Mouse (Mus musculus) CH12F3 (cell line): ENCODE data around the gene Klf9.
"Not testable (repeated sequence)": the region's sequence is repeated elsewhere in the genome, so short reads cannot be mapped to it uniquely, and the experiment has no call there.

Source experiments
- in situ Hi-C: fragments of 300-500 bp; cut with MboI; formaldehyde crosslinking; loops from 2 replicates; pipeline ENCODE4 v1.14.3; 2020; ENCODE audit warnings: low sequenced_read_pairs

Klf9 gene

DNA sequence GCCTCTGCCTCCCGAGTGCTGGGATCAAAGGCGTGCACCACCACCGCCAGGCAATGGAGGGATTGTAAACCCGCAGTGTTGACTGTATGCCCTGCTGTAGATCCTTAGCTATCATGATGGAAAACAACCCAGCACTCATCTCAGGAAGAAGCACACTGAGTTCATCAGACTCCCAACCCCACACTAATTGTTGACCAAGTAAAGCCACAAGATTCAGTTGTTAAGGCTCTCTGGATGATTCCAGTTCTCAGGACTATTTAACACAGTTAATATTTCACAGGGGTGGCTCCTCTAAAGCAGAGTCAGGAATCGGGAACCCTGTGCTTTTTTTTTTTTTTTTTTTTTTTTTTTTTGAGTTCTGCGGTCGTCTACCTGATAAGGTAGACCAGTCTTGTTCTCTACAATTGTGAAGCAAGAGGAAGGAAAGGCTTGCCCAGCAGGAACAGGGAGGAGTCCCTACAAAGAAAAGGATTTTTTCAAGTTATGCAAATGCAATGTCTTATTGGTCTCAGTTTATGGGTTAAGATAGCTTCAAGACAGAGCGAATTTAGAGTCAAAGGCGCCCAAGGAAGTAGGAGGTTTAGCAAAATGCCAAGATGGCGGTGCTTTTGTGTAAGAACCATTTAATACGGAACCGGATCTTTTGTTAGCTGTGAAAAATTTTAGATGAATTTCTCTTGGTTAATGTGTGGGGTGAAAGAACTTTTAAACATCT is 1.1 kb upstream of the Klf9 start:
- in situ Hi-C loops = no loop called here

- in situ Hi-C loops = no loop called here
Observed at GRCm38 (mm10) chr19:23141391-23142281, 610 bp downstream of the Klf9 start.

GRCm38 (mm10) chr19:23142427-23143073 is 1.5 kb downstream of the Klf9 start:
- in situ Hi-C loops = no loop called here

GRCm38 (mm10) chr19:23143074-23143445 is 2.0 kb downstream of the Klf9 start:
- in situ Hi-C loops = no loop called here

GRCm38 (mm10) chr19:23143541-23143940 is 2.5 kb downstream of the Klf9 start:
- in situ Hi-C loops = no loop called here

- in situ Hi-C loops = no loop called here
Observed at GRCm38 (mm10) chr19:23144031-23144430, 3.0 kb downstream of the Klf9 start.

GRCm38 (mm10) chr19:23145146-23145545 is 4.1 kb downstream of the Klf9 start:
- in situ Hi-C loops = no loop called here

DNA sequence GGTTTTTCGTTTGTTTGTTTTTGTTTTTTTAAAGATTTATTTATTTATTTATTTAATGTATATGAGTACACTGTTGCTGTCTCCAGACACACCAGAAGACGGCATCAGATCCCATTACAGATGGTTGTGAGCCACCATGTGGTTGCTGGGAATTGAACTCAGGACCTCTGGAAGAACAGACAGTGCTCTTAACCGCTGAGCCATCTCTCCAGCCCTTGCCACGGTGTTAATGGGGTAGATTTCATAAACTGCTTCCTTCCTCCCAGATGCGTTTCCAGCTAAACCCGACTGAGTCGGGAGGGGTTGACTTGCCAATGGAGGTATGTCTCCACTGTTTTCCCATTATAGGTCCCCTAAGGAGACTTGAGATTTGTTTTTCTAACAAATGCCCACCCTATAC is 4.5 kb downstream of the Klf9 start:
- in situ Hi-C loops = not testable (repeated sequence)

DNA sequence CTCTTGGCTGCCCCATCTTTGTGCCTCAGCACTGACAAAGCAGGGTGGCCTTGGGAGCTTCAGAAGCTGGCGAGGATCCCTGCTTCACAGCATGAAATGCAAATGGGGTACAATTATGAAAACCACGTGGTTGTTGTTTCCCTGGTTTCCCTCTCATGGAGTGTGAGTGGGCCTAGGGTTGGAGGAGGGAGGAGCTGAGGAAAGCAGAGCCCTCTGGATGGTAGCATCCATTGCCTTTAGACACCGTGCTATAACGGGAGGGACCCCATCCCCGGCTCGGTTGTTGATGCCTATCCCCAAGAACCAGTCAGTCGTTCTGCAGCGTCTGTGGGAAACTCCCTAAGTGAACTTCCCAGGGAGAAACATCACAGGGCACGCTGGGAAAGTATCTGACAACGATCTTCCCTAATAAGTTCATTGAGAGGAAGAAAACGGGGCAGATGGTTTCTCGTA is 5.4 kb downstream of the Klf9 start:
- in situ Hi-C loops = no loop called here

GRCm38 (mm10) chr19:23147026-23147966 is 6.3 kb downstream of the Klf9 start:
- in situ Hi-C loops = no loop called here

DNA sequence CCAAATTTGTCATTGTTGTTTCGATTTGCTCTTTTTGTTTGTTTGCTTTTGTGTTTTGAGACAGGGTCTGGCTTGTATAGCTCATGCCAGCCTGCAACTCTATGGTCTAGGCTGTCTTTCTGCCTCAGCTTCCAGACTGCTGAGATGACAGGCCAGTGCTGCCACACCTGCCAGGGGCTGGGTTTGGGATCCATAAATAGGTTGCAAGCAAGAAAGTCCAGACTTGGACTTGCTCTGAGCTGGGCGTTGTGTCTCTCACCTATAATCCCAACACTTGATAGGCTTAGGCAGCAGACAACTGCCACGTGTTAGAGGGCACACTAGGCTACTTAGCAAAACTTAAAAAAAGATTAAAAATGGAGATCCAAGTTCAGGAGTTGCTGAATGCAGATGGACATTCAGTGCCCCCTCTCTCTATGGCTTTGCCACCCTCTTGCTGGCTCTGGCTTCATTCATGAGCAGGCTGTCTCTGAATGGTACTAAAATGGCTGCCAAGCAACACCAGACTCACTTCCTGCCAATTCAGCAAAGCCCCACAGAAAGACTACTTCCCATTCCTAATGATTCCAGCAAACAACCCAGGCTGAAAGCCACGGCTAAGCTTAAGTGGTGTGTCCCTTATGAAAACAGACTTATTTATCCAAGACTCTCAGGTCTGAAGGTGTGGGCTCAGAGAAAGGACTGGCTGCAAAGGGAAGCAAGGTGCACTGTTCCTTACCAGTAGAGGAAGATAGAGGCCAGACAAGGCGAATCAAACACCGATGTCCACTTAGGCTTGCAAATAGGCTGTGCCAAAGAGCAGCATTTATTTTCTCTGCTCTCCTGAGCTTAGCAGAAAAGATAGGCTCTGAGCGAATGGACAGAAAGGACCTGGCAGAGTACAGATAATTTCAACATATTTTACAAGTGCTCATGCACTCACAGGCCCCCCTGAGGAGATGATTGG is 8.7 kb downstream of the Klf9 start:
- in situ Hi-C loops = no loop called here

DNA sequence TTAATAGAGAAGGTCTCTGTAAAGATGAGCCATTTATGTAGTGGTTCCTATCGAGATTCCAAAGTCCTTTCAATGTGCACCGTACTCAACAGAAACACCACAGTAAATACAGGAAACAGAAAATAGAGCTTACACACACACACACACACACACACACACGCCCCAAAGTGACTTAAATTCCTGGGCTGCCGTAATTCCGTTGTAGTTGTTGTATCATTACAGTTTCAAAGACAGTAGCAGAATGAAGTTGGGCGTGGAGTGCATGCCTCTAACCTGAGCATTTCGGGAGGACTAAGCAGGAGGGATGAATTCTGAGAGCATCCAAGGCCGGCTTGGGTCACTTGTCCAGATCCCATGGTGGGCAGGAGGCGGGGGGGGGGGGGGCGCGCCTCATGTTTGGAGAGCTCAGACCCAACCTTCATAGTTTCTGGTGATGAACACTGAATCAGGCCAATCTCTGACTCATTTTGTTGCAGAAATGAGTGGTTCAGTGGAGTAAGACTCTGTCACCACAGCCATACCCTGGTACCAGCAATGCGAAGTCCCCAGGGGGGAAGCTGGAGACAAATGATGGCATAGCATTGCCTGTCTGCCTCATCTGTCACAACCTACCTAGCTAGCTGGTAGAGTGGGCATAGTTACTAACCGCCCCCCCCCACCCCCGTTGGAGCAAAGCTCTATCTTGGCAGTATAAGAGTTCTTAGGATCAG is 9.7 kb downstream of the Klf9 start:
- in situ Hi-C loops = no loop called here

GRCm38 (mm10) chr19:23151651-23152070 is 10.6 kb downstream of the Klf9 start:
- in situ Hi-C loops = no loop called here

DNA sequence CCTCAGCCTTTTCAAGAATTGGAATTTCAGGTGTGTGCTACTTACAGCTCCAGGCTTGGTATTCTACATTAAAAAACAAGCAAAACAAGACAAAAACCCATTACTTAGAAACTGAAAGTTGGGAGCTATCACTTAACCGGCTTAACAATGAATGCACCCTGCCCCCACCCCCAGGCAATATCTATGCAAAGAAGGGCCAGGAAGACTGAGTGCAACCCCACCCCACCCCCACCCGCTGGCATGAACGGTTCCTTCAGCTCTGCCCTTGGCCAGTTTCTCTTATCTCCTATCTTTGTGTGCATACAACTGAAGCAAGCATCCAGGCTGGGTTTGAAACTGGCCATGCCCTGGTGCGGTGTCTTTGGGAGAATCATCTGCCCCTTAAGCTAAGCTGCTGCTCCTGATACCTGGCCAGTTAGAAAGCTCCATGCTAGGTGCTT is 11.2 kb downstream of the Klf9 start:
- in situ Hi-C loops = no loop called here

DNA sequence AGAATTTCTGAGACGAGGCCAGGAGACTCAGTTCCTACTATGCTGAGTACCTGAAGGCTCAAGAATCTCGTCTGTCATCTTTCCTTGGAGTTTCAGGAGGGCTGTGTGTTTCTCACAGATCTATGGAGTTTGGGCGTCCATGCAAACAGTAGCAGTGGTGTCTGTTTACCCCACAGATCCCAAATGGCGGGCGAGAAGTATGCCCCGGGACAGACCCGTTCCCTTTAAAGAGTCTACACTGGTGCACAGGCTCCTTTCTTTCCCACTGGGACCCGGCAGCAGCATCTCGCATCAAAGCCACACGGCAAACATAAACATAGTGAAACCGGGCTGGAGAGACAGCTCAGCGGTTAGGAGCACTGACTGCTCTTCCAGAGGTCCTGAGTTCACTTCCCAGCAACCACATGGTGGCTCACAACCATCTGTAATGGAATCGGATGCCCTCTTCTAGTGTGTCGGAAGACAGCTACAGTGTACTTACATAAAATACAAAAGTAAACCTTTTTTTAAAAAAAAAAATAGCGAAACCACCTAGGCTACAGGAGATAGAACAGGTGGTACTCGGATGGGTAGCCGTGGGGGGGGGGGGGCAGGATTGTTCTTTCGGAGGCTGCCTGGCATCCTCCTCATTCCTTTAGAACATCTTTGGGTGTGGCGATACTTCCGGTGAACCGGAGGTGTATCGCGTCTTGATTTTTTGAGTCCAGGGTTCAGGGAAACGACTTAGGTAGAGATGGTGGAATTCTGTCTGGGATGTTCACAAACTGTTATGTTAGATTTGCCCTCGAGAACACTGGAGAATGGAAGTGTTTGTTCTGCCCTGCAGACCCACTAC is 12.0 kb downstream of the Klf9 start:
- in situ Hi-C loops = no loop called here

- in situ Hi-C loops = no loop called here
Observed at GRCm38 (mm10) chr19:23153606-23154127, 12.6 kb downstream of the Klf9 start.

DNA sequence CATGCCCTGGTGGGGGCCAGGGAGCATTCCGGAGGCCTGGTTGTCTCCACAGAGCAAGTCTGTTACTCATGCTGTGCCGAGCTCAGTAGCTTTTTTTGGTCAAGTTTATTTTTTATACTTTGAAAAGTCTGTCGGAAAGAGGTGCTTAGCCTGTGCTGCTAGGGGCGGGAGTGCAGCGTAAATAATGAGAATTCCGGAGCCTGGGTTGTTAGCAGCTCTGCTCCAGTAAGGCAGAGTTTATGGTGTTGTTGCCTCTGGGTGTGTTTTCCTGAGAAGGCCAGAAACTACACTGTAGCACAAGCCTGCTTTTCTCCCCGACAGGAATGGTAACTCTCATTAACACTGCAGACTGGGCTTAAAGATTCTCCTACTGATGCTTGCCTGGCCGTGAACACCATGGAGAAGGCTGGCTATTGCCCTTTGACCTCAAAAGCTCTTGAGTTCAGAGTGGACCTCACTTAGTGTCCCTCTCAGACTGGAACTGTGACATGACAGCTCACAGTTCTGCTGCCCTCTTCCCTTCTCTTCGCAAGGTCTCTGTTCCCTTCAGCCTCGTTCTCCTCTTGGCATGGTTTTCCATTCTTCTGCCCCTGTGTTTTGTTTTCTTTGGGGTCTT is 18.9 kb downstream of the Klf9 start:
- in situ Hi-C loops = no loop called here
